Mouse (Mus musculus): ENCODE data around the gene Msln. TPM values are rescaled to one million over a fixed set of nuclear protein-coding genes. Genes with fewer than 3 reads are reported as not detected.
"Not testable (repeated sequence)": the region's sequence is repeated elsewhere in the genome, so short reads cannot be mapped to it uniquely, and the experiment has no call there.

Gene Msln
- polyA plus RNA-seq, 1 experiment from 2014 or later: 0.27 TPM

GRCm38 (mm10) chr17:25741471-25741870 is 12.7 kb downstream of the Msln start:
- not testable (repeated sequence) for H3K9me3 ChIP-seq; H3K4me2 ChIP-seq (replicated peaks); H3K27ac ChIP-seq; H3K9ac ChIP-seq; H3K4me3 ChIP-seq; ATAC-seq (ENCODE audit: low FRiP score, low read depth); H3K4me1 ChIP-seq; H3K36me3 ChIP-seq; H3K27me3 ChIP-seq (replicated peaks)
- 78% methylated on average over 12 of the region's 12 CpGs for WGBS

DNA sequence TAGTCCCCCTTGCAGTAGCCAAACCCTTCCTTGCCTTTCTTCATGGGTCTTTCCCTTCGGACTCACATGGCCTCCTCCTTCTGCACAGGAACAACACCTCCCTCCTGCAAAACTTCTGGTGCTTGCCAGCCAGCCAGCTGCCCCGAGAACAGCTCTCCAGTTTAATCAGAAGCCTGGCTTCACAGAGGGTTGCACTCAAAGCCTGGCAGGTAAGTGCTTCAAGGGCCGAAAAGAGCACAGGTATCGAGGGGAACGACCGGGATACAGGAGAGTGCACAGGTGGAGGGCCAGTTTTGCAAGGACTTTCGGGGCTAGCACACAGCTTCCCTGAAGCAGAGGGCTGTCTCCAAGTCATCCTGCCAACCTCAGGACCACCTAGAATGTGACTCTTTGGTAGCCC is 15.3 kb downstream of the Msln start:
- no peak for ATAC-seq (ENCODE audit: low FRiP score, low read depth)
- Histone ChIP-seq H3K27me3 (replicated peaks) (0 out of 2 replicates have a peak, but pooled peaks cover 3% of the 10 kb centered on the region), H3K9ac (no peak overlapping the region), H3K4me3 (no peak overlapping the region), H3K4me1 (no peaks in the 10 kb centered on the region), H3K36me3 (no peaks in the 10 kb centered on the region), H3K9me3 (no peaks in the 10 kb centered on the region), H3K4me2 (replicated peaks) (no peak overlapping the region), H3K27ac (no peak overlapping the region)
- 79% methylated on average over 7 of the region's 7 CpGs for WGBS

DNA sequence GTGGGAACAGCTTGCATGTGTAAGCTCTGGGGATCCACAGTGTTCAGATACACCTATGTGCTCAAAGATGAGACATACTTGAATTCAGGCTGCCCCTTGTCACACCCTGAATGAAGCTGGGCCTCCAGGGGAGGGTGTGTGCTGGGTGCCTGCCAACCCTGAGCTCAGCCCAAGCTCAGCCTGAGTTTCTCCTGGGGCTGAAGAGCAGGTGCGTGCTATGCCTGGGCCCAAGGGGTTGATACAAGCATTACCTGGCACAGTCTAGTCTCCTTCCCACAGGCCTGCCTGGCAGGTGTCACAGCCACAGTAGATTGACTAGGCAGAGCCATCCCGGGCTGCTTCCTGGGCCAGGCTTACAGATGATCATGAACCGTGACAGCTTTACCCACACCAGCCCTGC is 18.4 kb downstream of the Msln start, which contains the start of gene Mslnl:
TSS of gene Mslnl (plus strand) at position 298 of the 400 bp plus-strand sequence.
- Histone ChIP-seq H3K4me1 (peaks cover 3% of the 10 kb centered on the region; the same call in 1 of the 2 replicates), H3K4me3 (no peak within 1 kb of the TSS), H3K9me3 (no peaks in the 10 kb centered on the region), H3K9ac (no peak within 1 kb of the TSS), H3K27me3 (replicated peaks) (no peaks in the 10 kb centered on the region), H3K27ac (no peak within 1 kb of the TSS), H3K36me3 (peaks cover 6% of the 10 kb centered on the region), H3K4me2 (replicated peaks) (no peak within 1 kb of the TSS)
- 82% methylated on average over 3 of the region's 3 CpGs for WGBS
- ATAC-seq (ENCODE audit: low FRiP score, low read depth): no peak

GRCm38 (mm10) chr17:25735246-25735645 is 18.9 kb downstream of the Msln start:
- no peak overlapping the region for H3K4me2 ChIP-seq (replicated peaks)
- no peak for ATAC-seq (ENCODE audit: low FRiP score, low read depth)
- 88% methylated on average over 5 of the region's 5 CpGs for WGBS
- H3K4me3 ChIP-seq: no peak overlapping the region
- peaks cover 11% of the 10 kb centered on the region for H3K36me3 ChIP-seq
- H3K9me3 ChIP-seq: no peaks in the 10 kb centered on the region
- no peaks in the 10 kb centered on the region for H3K27me3 ChIP-seq (replicated peaks)
- H3K4me1 ChIP-seq: peaks cover 3% of the 10 kb centered on the region; the same call in 1 of the 2 replicates
- H3K9ac ChIP-seq: no peak overlapping the region
- no peak overlapping the region for H3K27ac ChIP-seq

GRCm38 (mm10) chr17:25732082-25732481 is 22.1 kb downstream of the Msln start:
- H3K4me1 ChIP-seq: peaks cover 16% of the 10 kb centered on the region

GRCm38 (mm10) chr17:25728009-25728270 is 26.2 kb downstream of the Msln start:
- H3K9me3 ChIP-seq: no peaks in the 10 kb centered on the region
- peak; percentile 19 for ATAC-seq (ENCODE audit: low FRiP score, low read depth)
- H3K36me3 ChIP-seq: peaks cover 28% of the 10 kb centered on the region
- WGBS: 23% methylated on average over 4 of the region's 4 CpGs
- peak overlapping the region; percentile 63 for H3K4me3 ChIP-seq
- peaks cover 26% of the 10 kb centered on the region for H3K4me1 ChIP-seq
- H3K4me2 ChIP-seq (replicated peaks): peak overlapping the region; percentile 93
- no peaks in the 10 kb centered on the region for H3K27me3 ChIP-seq (replicated peaks)
- H3K27ac ChIP-seq: no peak overlapping the region
- H3K9ac ChIP-seq: peak overlapping the region; percentile 77

More at GRCm38 (mm10) chr17:25732082-25732481, 22.1 kb downstream of the Msln start:
- 22% methylated on average over 2 of the region's 2 CpGs for WGBS
- H3K27ac ChIP-seq: no peak overlapping the region
- H3K4me3 ChIP-seq: no peak overlapping the region
- no peak overlapping the region for H3K9ac ChIP-seq
- no peaks in the 10 kb centered on the region for H3K9me3 ChIP-seq
- ATAC-seq (ENCODE audit: low FRiP score, low read depth): no peak
- H3K27me3 ChIP-seq (replicated peaks): no peaks in the 10 kb centered on the region
- H3K4me2 ChIP-seq (replicated peaks): no peak overlapping the region
- peaks cover 14% of the 10 kb centered on the region for H3K36me3 ChIP-seq

DNA sequence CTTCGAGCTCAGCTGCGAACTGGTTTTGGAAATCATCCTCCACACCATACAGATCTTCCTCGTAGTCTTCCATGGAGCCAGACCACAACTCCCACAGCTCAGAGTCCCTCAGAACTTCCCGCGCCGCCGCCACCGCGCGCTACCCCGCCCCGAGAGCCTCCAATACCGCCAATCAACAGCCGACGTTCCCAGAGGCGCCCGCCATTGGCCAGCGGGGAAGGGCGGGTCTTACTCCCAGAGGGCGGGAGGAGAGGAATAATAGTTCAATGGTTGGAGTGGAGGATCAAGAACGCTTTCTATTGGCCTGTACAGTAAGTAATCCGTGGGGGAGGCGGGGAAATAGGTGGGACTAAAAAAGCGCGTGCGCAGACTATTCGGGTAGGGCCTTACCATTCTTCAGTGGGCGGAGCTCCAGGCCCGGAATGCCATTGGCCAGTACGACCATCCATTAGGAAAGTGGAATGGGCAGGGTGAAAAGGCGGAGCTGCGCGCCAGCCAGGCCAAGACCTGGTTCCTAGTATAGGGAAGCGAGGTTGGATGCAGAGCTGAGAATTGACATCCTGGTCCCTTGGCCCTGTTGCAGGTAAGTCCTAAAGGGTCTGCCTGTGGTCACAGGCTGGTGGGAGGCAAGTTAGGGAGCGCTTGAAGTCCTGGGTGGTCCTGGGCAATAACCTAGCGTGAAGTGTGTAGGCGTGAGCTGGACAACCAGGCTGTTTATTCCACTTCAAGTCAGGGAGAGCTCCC is 26.7 kb downstream of the Msln start, which contains the start of the genes Chtf18 and Rpusd1:
TSS of gene Chtf18 (minus strand) at position 155 of the 744 bp plus-strand sequence.
TSS of gene Rpusd1 (plus strand) at position 406 of the 744 bp plus-strand sequence.
- WGBS: under 1% methylated on average over 37 of the region's 37 CpGs
- Histone ChIP-seq H3K4me1 (peaks cover 26% of the 10 kb centered on the region), H3K36me3 (peaks cover 33% of the 10 kb centered on the region), H3K4me3 (peak within 1 kb of the TSS; percentile 63), H3K27me3 (replicated peaks) (no peaks in the 10 kb centered on the region), H3K4me2 (replicated peaks) (peak within 1 kb of the TSS; percentile 93), H3K9me3 (no peaks in the 10 kb centered on the region), H3K27ac (no peak within 1 kb of the TSS), H3K9ac (peak within 1 kb of the TSS; percentile 77)
- peak; percentile 97 for ATAC-seq (ENCODE audit: low FRiP score, low read depth)

- Histone ChIP-seq H3K9me3 (no peaks in the 10 kb centered on the region), H3K27ac (no peak overlapping the region), H3K9ac (no peak overlapping the region), H3K36me3 (peaks cover 38% of the 10 kb centered on the region), H3K4me1 (peaks cover 23% of the 10 kb centered on the region), H3K4me2 (replicated peaks) (no peak overlapping the region), H3K4me3 (no peak overlapping the region), H3K27me3 (replicated peaks) (no peaks in the 10 kb centered on the region)
- WGBS: 79% methylated on average over 6 of the region's 6 CpGs
- no peak for ATAC-seq (ENCODE audit: low FRiP score, low read depth)
Measured at GRCm38 (mm10) chr17:25725264-25725663, 28.9 kb downstream of the Msln start.

DNA sequence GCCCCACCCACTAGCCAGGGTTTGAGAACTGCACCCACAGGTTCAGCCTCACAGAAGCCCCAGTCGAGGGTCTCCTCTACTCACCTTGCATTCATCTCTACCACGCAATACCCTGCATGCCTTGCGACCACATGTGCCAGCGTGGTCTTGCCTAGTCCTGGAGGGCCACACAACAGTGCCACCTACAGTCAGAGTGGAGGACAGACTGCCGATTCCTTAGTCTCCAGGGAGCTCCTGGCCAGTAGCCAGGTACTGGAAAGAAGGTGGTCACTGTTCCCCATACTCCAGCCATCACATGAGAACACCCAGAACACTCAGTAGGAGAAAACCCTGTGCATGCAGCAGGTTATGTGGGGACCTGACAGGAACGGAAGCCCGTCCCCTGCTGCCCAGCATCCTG is 30.3 kb downstream of the Msln start:
- no peak overlapping the region for H3K9ac ChIP-seq
- H3K9me3 ChIP-seq: no peaks in the 10 kb centered on the region
- no peak overlapping the region for H3K4me2 ChIP-seq (replicated peaks)
- 72% methylated on average over 7 of the region's 7 CpGs for WGBS
- H3K4me1 ChIP-seq: peaks cover 22% of the 10 kb centered on the region
- peaks cover 3% of the 10 kb centered on the region; the same call in 1 of the 2 replicates for H3K27me3 ChIP-seq (replicated peaks)
- H3K36me3 ChIP-seq: peaks cover 42% of the 10 kb centered on the region
- no peak for ATAC-seq (ENCODE audit: low FRiP score, low read depth)
- H3K4me3 ChIP-seq: no peak overlapping the region
- no peak overlapping the region for H3K27ac ChIP-seq

- Histone ChIP-seq H3K9ac (0 out of 2 replicates have a peak overlapping the region, but pooled peaks have one; percentile 8), H3K4me2 (replicated peaks) (no peak overlapping the region), H3K36me3 (peaks cover 42% of the 10 kb centered on the region), H3K27me3 (replicated peaks) (peaks cover 6% of the 10 kb centered on the region; the same call in 1 of the 2 replicates), H3K4me3 (no peak overlapping the region), H3K27ac (no peak overlapping the region), H3K4me1 (peaks cover 18% of the 10 kb centered on the region), H3K9me3 (no peaks in the 10 kb centered on the region)
- WGBS: 92% methylated on average over 19 of the region's 19 CpGs
- ATAC-seq (ENCODE audit: low FRiP score, low read depth): no peak
Measured at GRCm38 (mm10) chr17:25723470-25723869, 30.7 kb downstream of the Msln start.

DNA sequence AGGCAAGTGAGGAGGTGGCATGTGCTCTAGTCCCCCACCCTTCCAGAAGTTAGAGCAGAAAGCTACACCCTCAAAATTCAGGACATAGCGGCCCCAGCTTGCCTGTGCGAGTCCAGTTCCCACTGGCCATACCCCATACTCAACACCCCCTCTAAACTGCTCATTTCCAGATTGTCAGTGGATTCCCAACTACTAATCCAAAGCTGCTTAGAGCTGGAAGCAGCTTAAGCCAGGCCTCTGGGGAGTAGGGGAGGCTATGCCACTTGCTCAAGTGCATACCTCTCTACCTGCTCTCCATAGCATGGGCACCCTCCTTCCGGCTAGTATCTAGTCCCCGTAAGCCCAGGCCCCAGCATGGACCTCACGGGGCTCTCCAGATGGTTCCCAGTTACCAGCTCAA is 32.7 kb downstream of the Msln start:
- WGBS: 98% methylated on average over 5 of the region's 5 CpGs
- peaks cover 42% of the 10 kb centered on the region for H3K36me3 ChIP-seq

GRCm38 (mm10) chr17:25717691-25718090 is 36.5 kb downstream of the Msln start:
- ATAC-seq (ENCODE audit: low FRiP score, low read depth): no peak
- peaks cover 36% of the 10 kb centered on the region for H3K27me3 ChIP-seq (replicated peaks)
- H3K27ac ChIP-seq: no peak overlapping the region
- peak overlapping the region; percentile 33 for H3K4me3 ChIP-seq
- peaks cover 10% of the 10 kb centered on the region; the same call in 1 of the 2 replicates for H3K4me1 ChIP-seq
- 4% methylated on average over 6 of the region's 6 CpGs for WGBS
- H3K36me3 ChIP-seq: peaks cover 26% of the 10 kb centered on the region
- H3K9me3 ChIP-seq: no peaks in the 10 kb centered on the region
- peak overlapping the region; percentile 71 for H3K4me2 ChIP-seq (replicated peaks)
- peak overlapping the region; percentile 53; the same call in 1 of the 2 replicates for H3K9ac ChIP-seq

More for the DNA sequence above, 32.7 kb downstream of the Msln start:
- Histone ChIP-seq H3K4me2 (replicated peaks) (no peak overlapping the region), H3K9ac (no peak overlapping the region), H3K4me1 (peaks cover 14% of the 10 kb centered on the region), H3K9me3 (no peaks in the 10 kb centered on the region), H3K27me3 (replicated peaks) (peaks cover 26% of the 10 kb centered on the region), H3K4me3 (no peak overlapping the region), H3K27ac (no peak overlapping the region)
- ATAC-seq (ENCODE audit: low FRiP score, low read depth): no peak
